Mouse (Mus musculus): ENCODE data around the gene Trim2.

Gene Trim2

GRCm38 (mm10) chr3:84219720-84220273, 86.9 kb downstream of the Trim2 start:
- DNase-seq (ENCODE audit: low spot score): no peak

- DNase-seq (ENCODE audit: low spot score): no peak
Measured at GRCm38 (mm10) chr3:84219166-84219710, 87.4 kb downstream of the Trim2 start.

GRCm38 (mm10) chr3:84218498-84218897, 88.2 kb downstream of the Trim2 start:
- DNase-seq (ENCODE audit: low spot score): no peak

GRCm38 (mm10) chr3:84217961-84218351, 88.7 kb downstream of the Trim2 start:
- DNase-seq (ENCODE audit: low spot score): no peak

GRCm38 (mm10) chr3:84217118-84217960, 89.3 kb downstream of the Trim2 start:
- no peak for DNase-seq (ENCODE audit: low spot score)

- no peak for DNase-seq (ENCODE audit: low spot score)
Measured at GRCm38 (mm10) chr3:84215743-84216360, 90.8 kb downstream of the Trim2 start.

GRCm38 (mm10) chr3:84215253-84215652, 91.4 kb downstream of the Trim2 start:
- no peak for DNase-seq (ENCODE audit: low spot score)

GRCm38 (mm10) chr3:84214501-84214900, 92.2 kb downstream of the Trim2 start:
- no peak for DNase-seq (ENCODE audit: low spot score)

GRCm38 (mm10) chr3:84211340-84211875, 95.3 kb downstream of the Trim2 start:
- DNase-seq (ENCODE audit: low spot score): no peak

GRCm38 (mm10) chr3:84208917-84209513, 97.7 kb downstream of the Trim2 start:
- DNase-seq (ENCODE audit: low spot score): no peak

GRCm38 (mm10) chr3:84208475-84208874, 98.2 kb downstream of the Trim2 start:
- DNase-seq (ENCODE audit: low spot score): no peak

- no peak for DNase-seq (ENCODE audit: low spot score)
Measured at GRCm38 (mm10) chr3:84207366-84207765, 99.3 kb downstream of the Trim2 start.

- DNase-seq (ENCODE audit: low spot score): no peak
Measured at GRCm38 (mm10) chr3:84206106-84206505, 100.6 kb downstream of the Trim2 start.

GRCm38 (mm10) chr3:84205650-84206049, 101.0 kb downstream of the Trim2 start:
- DNase-seq (ENCODE audit: low spot score): no peak

- DNase-seq (ENCODE audit: low spot score): no peak
Measured at GRCm38 (mm10) chr3:84204640-84205039, 102.0 kb downstream of the Trim2 start.

- DNase-seq (ENCODE audit: low spot score): no peak
Measured at GRCm38 (mm10) chr3:84200559-84201420, 105.9 kb downstream of the Trim2 start.

GRCm38 (mm10) chr3:84199516-84199915, 107.2 kb downstream of the Trim2 start:
- DNase-seq (ENCODE audit: low spot score): no peak

- DNase-seq (ENCODE audit: low spot score): no peak
Measured at GRCm38 (mm10) chr3:84198229-84198628, 108.4 kb downstream of the Trim2 start.

GRCm38 (mm10) chr3:84193881-84194280, 112.8 kb downstream of the Trim2 start:
- DNase-seq (ENCODE audit: low spot score): no peak

- no peak for DNase-seq (ENCODE audit: low spot score)
Measured at GRCm38 (mm10) chr3:84191141-84191881, 115.4 kb downstream of the Trim2 start.

Data from spleen, adult 12 weeks (tissue).